ENCODE assay signal across 8 mouse cellular contexts in the genomic region with DNA sequence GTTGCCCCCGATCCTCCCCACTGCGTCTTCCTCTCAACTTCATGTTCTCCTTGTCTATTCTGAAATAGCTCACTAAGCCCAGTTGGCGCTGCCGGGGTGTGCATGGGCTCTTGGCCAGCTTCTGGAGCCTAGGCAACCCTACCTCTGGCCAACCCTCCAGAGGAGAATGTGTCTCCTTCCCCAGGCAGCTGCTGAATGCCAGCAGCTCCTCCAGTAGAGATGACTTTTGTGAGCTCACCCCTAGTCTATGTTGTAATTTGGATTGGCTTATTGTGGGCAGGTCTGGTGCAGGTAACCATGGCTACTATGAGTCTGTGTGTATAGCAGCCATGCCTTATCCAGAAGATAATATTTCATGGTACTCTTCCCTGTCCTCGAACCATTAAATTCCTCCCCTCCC.
A peak's percentile ranks its signal among the peaks of the same experiment; 100 is the strongest.
DNase-seq lines count a peak whose midpoint lies in the region; ATAC-seq and TF ChIP-seq lines count a peak whose summit lies in the region.

No protein-coding gene starts in this region.

- 0 out of 2 replicates have a peak, but pooled peaks have one; percentile 53 for ATAC-seq in intestine, embryonic 14.5 days (replicated peaks; ENCODE audit: low FRiP score, low TSS enrichment, low read depth)
- ATAC-seq in intestine, postnatal 0 days, result no peak
- no peak for ATAC-seq in liver, postnatal 0 days

- DNase-seq in intestine, embryonic 14.5 days (ENCODE audit: low spot score), result no peak
- peak; percentile 25 for DNase-seq in cerebellum, adult 9-11 months
- DNase-seq in heart, adult 9 months (ENCODE audit: low spot score in 2 of 2), result peak; percentile 37 to 64
- DNase-seq in left cerebral cortex, postnatal 36 days (ENCODE audit: low spot score in 2 of 2), result peak; percentile 66 to 74
- DNase-seq in right cerebral cortex, postnatal 36 days (ENCODE audit: low spot score in 2 of 2), result peak; percentile 46 to 69
- DNase-seq in liver, postnatal 0 days, result no peak
- DNase-seq in MN1 (ENCODE audit: low spot score), result no peak

- intact Hi-C loops in left cerebral cortex, postnatal 36 days (cut with DNase I), result loop anchor here (5.0 to 10.0 kb wide), 3 partner anchors 45 to 352 kb away; a partner anchor contains a TSS

- 0 out of 2 replicates have a peak overlapping the region, but pooled peaks have one; percentile 52 for H3K27ac ChIP-seq in intestine, embryonic 14.5 days (ENCODE audit: low read depth)
- no peak overlapping the region for H3K27ac ChIP-seq in intestine, postnatal 0 days (ENCODE audit: low read depth, low read length)
- H3K27ac ChIP-seq in liver, postnatal 0 days (ENCODE audit: low read depth), result no peak overlapping the region

- TF ChIP-seq EP300 in liver, postnatal 0 days (IDR thresholded peaks at IDR 0.05; ENCODE audit: low read depth), result no peak

- WGBS in intestine, embryonic 14.5 days, result 78% methylated on average over 5 of the region's 5 CpGs
- 83% methylated on average over 5 of the region's 5 CpGs for WGBS in intestine, postnatal 0 days
- WGBS in liver, postnatal 0 days (ENCODE audit: insufficient replicate concordance), result 87% methylated on average over 5 of the region's 5 CpGs

- H3K9me3 ChIP-seq in intestine, embryonic 14.5 days (ENCODE audit: control insufficient read depth, low read length), result 0 out of 2 replicates have a peak, but pooled peaks cover 4% of the 10 kb centered on the region
- no peaks in the 10 kb centered on the region; the same call in 1 of the 2 replicates for H3K9me3 ChIP-seq in intestine, postnatal 0 days (ENCODE audit: control insufficient read depth)
- H3K9me3 ChIP-seq in liver, postnatal 0 days (ENCODE audit: low read length), result no peaks in the 10 kb centered on the region

- no peaks in the 10 kb centered on the region for H3K27me3 ChIP-seq in intestine, embryonic 14.5 days (replicated peaks; ENCODE audit: control insufficient read depth, insufficient read depth, low read length)
- no peaks in the 10 kb centered on the region for H3K27me3 ChIP-seq in intestine, postnatal 0 days (replicated peaks; ENCODE audit: control insufficient read depth, insufficient read depth, low read length)
- H3K27me3 ChIP-seq in liver, postnatal 0 days (ENCODE audit: insufficient read depth, low read length), result no peaks in the 10 kb centered on the region

- peaks cover 33% of the 10 kb centered on the region for H3K36me3 ChIP-seq in intestine, embryonic 14.5 days (ENCODE audit: control insufficient read depth, insufficient read depth, low read length)
- peaks cover 55% of the 10 kb centered on the region for H3K36me3 ChIP-seq in intestine, postnatal 0 days (ENCODE audit: control insufficient read depth, insufficient read depth)
- H3K36me3 ChIP-seq in liver, postnatal 0 days (replicated peaks; ENCODE audit: insufficient read depth, low read length), result peaks cover 24% of the 10 kb centered on the region

- no peak for TF ChIP-seq CTCF in intestine, postnatal 0 days (IDR thresholded peaks at IDR 0.05; ENCODE audit: low read depth)
- TF ChIP-seq CTCF in liver, postnatal 0 days (IDR thresholded peaks at IDR 0.05; ENCODE audit: low read depth), result no peak

- H3K9ac ChIP-seq in intestine, embryonic 14.5 days (ENCODE audit: low read length), result no peak overlapping the region
- H3K9ac ChIP-seq in intestine, postnatal 0 days (ENCODE audit: low read depth, low read length), result no peak overlapping the region
- H3K9ac ChIP-seq in liver, postnatal 0 days (replicated peaks), result no peak overlapping the region

- peaks cover 10% of the 10 kb centered on the region for H3K4me1 ChIP-seq in intestine, embryonic 14.5 days (replicated peaks; ENCODE audit: control insufficient read depth, insufficient read depth, low read length)
- 0 out of 2 replicates have a peak, but pooled peaks cover 4% of the 10 kb centered on the region for H3K4me1 ChIP-seq in intestine, postnatal 0 days (replicated peaks; ENCODE audit: control insufficient read depth, insufficient read depth, low read length)
- H3K4me1 ChIP-seq in liver, postnatal 0 days (ENCODE audit: insufficient read depth), result no peaks in the 10 kb centered on the region

- H3K4me3 ChIP-seq in intestine, embryonic 14.5 days (ENCODE audit: low read depth, low read length), result no peak overlapping the region
- no peak overlapping the region for H3K4me3 ChIP-seq in intestine, postnatal 0 days (ENCODE audit: low read depth, low read length)
- no peak overlapping the region for H3K4me3 ChIP-seq in liver, postnatal 0 days (ENCODE audit: low read depth, low read length)

- no peak overlapping the region for H3K4me2 ChIP-seq in intestine, embryonic 14.5 days (ENCODE audit: low read length)
- no peak overlapping the region for H3K4me2 ChIP-seq in intestine, postnatal 0 days (replicated peaks; ENCODE audit: low read depth)
- H3K4me2 ChIP-seq in liver, postnatal 0 days (ENCODE audit: low read depth, low read length), result no peak overlapping the region

Comparison
In these comparisons a context has a peak if more than half of its experiments do, and no peak if none do; other contexts are left out.
1. DNase-seq: peak in cerebellum, adult 9-11 months (single experiment), heart, adult 9 months (2 of 2), left cerebral cortex, postnatal 36 days (2 of 2) and right cerebral cortex, postnatal 36 days (2 of 2); none in intestine, embryonic 14.5 days (single experiment), liver, postnatal 0 days (single experiment) and MN1 (single experiment).